Mouse (Mus musculus) embryonic facial prominence, embryonic 15.5 days (tissue): ENCODE measurements around the gene Nek6. TPM values are rescaled to one million over a fixed set of nuclear protein-coding genes. Genes with fewer than 3 reads are reported as not detected.

Experiments
- ATAC-seq: fragments of 200-750 bp; cut with Nextera tagmentation; 2 replicates; pipeline ENCODE4 v1.8.0; 2017; ENCODE audit warnings: low read depth, moderate TSS enrichment; ENCODE audit not compliant: insufficient number of reproducible peaks, low FRiP score, low TSS enrichment
- H3K27ac ChIP-seq: fragments of 300-500 bp; sonication (generic); replicated peaks from 2 replicates; pipeline ENCODE4 v1.5.1; 2015; ENCODE audit warnings: mild to moderate bottlenecking, inconsistent platforms
- H3K27me3 ChIP-seq: fragments of 300-500 bp; sonication (generic); 2 replicates; pipeline ENCODE4 v1.6.1; 2015; ENCODE audit warnings: inconsistent platforms
- H3K36me3 ChIP-seq: fragments of 300-500 bp; sonication (generic); 2 replicates; pipeline ENCODE4 v1.6.1; 2015; ENCODE audit warnings: mild to moderate bottlenecking, inconsistent platforms
- H3K4me1 ChIP-seq: fragments of 300-500 bp; sonication (generic); 2 replicates; pipeline ENCODE4 v1.6.1; 2015; ENCODE audit warnings: inconsistent platforms
- H3K4me2 ChIP-seq: fragments of 300-500 bp; sonication (generic); replicated peaks from 2 replicates; pipeline ENCODE4 v1.6.1; 2015; ENCODE audit warnings: mild to moderate bottlenecking, inconsistent platforms
- H3K4me3 ChIP-seq: fragments of 300-500 bp; sonication (generic); replicated peaks from 2 replicates; pipeline ENCODE4 v1.5.1; 2015; ENCODE audit warnings: mild to moderate bottlenecking, inconsistent platforms
- H3K9ac ChIP-seq: fragments of 300-500 bp; sonication (generic); 2 replicates; pipeline ENCODE4 v1.6.1; 2015; ENCODE audit warnings: inconsistent platforms
- H3K9me3 ChIP-seq: fragments of 300-500 bp; sonication (generic); replicated peaks from 2 replicates; pipeline ENCODE4 v1.6.1; 2016; ENCODE audit warnings: inconsistent platforms
- WGBS: fragments of 180-500 bp; shearing (Covaris S2); methylation state at CpG from one replicate; pipeline ENCODE4 v1.1.7; 2015; 5-methylcytosine and 5-hydroxymethylcytosine counted together
- polyA plus RNA-seq: library from polyadenylated mRNA; unstranded; fragments of >200 nt; fragmentation: Nextera tagmentation; extraction: Ambion mirVana; gene quantifications from 2 replicates; pipeline ENCODE4 v1.2.1, GENCODE M21; 2015

The Nek6 gene
- polyA plus RNA-seq, 1 experiment from 2014 or later: 92.8 TPM

GRCm38 (mm10) chr2:38584514-38585378 lies 73.3 kb downstream of the Nek6 start:
- Histone ChIP-seq H3K4me2 (no peak overlapping the region), H3K9me3 (no peaks in the 10 kb centered on the region), H3K4me1 (no peaks in the 10 kb centered on the region), H3K9ac (no peak overlapping the region), H3K4me3 (no peak overlapping the region), H3K27me3 (no peaks in the 10 kb centered on the region), H3K36me3 (peaks cover 66% of the 10 kb centered on the region), H3K27ac (no peak overlapping the region)
- ATAC-seq: no peak
- 41% methylated on average over 13 of the region's 13 CpGs for WGBS

- H3K4me2 ChIP-seq: no peak overlapping the region
- no peaks in the 10 kb centered on the region for H3K27me3 ChIP-seq
- WGBS: 48% methylated on average over 5 of the region's 5 CpGs
- peaks cover 69% of the 10 kb centered on the region for H3K36me3 ChIP-seq
- H3K4me3 ChIP-seq: no peak overlapping the region
- H3K9me3 ChIP-seq: no peaks in the 10 kb centered on the region
- H3K4me1 ChIP-seq: no peaks in the 10 kb centered on the region
- no peak for ATAC-seq
- H3K27ac ChIP-seq: no peak overlapping the region
- no peak overlapping the region for H3K9ac ChIP-seq
Measured at GRCm38 (mm10) chr2:38585379-38585736, 73.9 kb downstream of the Nek6 start.

DNA sequence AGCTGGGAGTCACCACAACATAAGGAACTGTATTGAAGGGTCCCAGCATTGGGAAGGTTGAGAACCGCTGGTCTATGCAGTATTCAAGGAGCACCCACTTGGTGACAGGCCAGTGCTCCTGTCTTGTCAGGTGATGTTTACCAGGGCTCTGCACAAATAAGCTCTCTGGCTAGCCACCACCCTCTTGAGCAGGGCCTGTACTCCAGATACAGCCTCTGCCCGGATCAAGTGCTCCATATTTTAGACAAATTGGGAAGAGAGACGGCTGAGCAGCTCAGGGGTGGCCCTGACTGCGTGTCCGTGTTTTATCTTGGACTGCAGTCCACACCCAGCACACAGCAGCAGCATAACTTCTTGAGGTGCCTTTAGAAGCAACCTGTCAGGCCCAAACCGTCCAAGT lies 75.3 kb downstream of the Nek6 start:
- no peaks in the 10 kb centered on the region for H3K9me3 ChIP-seq
- no peak overlapping the region for H3K4me3 ChIP-seq
- H3K27ac ChIP-seq: no peak overlapping the region
- ATAC-seq: no peak
- H3K27me3 ChIP-seq: no peaks in the 10 kb centered on the region
- no peak overlapping the region for H3K4me2 ChIP-seq
- H3K4me1 ChIP-seq: no peaks in the 10 kb centered on the region
- H3K36me3 ChIP-seq: peaks cover 71% of the 10 kb centered on the region
- no peak overlapping the region for H3K9ac ChIP-seq
- 82% methylated on average over 6 of the region's 6 CpGs for WGBS

GRCm38 (mm10) chr2:38591751-38592459 lies 80.5 kb downstream of the Nek6 start:
- H3K9me3 ChIP-seq: no peaks in the 10 kb centered on the region
- no peaks in the 10 kb centered on the region for H3K27me3 ChIP-seq
- no peak overlapping the region for H3K27ac ChIP-seq
- WGBS: 59% methylated on average over 6 of the region's 6 CpGs
- 0 out of 2 replicates have a peak, but pooled peaks have one; percentile 39 for ATAC-seq
- no peak overlapping the region for H3K4me2 ChIP-seq
- peaks cover 39% of the 10 kb centered on the region for H3K36me3 ChIP-seq
- no peak overlapping the region for H3K4me3 ChIP-seq
- H3K9ac ChIP-seq: no peak overlapping the region
- peaks cover 3% of the 10 kb centered on the region; the same call in 1 of the 2 replicates for H3K4me1 ChIP-seq

DNA sequence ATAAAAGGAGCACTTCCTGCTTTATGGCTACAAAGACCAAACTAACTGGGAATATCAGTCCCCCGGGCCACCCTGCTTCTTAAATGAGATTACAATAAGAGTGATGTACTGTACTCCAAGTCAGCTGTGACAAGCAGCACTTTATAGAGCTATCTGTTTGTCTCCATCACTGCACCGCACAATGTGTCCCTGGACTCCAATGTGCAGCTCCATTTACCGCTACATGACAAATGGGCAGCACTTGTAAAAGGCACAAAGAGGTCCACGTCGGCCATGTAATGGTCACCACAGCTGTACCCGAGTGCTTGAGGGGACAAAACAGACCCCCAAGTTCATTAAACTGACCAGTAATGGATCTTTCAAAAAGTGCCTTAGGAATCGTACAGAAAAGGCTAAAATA lies 83.4 kb downstream of the Nek6 start:
- ATAC-seq: no peak
- Histone ChIP-seq H3K4me1 (peaks cover 3% of the 10 kb centered on the region; the same call in 1 of the 2 replicates), H3K27me3 (no peaks in the 10 kb centered on the region), H3K4me2 (no peak overlapping the region), H3K27ac (no peak overlapping the region), H3K9me3 (no peaks in the 10 kb centered on the region), H3K36me3 (peaks cover 15% of the 10 kb centered on the region), H3K4me3 (no peak overlapping the region), H3K9ac (no peak overlapping the region)
- WGBS: 87% methylated on average over 7 of the region's 7 CpGs

DNA sequence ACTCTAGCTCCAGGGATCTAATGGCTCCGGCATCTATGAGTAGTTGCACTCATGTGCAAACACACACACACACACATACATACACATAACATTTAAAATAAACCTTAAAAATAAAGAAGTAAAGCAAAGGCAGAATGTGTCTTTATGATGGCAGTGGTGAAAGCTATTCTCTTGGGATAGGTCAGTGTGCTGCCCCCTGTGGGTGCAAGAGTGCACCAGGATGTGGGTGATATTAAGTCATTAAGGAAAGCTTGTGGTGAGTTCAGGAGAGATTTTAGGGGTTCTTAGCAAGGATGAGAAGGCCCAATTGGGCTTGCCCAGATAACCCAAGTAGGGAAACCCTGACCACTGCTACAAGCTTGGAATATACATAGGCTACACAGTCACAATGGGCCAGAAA lies 86.5 kb downstream of the Nek6 start:
- WGBS: 94% methylated on average over 1 of the region's 1 CpGs
- H3K4me2 ChIP-seq: no peak overlapping the region
- H3K4me3 ChIP-seq: no peak overlapping the region
- H3K36me3 ChIP-seq: 0 out of 2 replicates have a peak, but pooled peaks cover 3% of the 10 kb centered on the region
- H3K4me1 ChIP-seq: no peaks in the 10 kb centered on the region
- H3K27ac ChIP-seq: no peak overlapping the region
- ATAC-seq: no peak
- no peak overlapping the region for H3K9ac ChIP-seq
- no peaks in the 10 kb centered on the region for H3K27me3 ChIP-seq
- no peaks in the 10 kb centered on the region for H3K9me3 ChIP-seq

DNA sequence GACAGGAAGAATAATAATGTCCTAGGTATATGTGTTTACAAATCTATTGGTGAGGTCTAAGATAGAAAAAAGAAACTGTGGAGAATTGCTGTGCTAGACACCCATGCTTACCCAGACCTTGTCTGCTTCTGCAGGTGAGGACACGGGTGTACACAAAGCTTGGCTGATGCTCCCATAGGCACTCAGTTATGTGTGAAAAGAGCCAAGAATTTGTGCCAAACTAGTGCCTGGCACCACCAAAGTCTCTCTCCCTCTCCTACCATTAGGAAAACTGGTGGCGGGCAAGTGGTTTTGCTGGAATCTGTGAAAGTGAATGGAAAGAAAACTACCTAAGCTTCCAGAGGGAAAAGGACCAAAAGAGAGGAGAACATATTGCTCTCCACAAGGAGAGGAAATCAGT lies 87.0 kb downstream of the Nek6 start:
- H3K4me3 ChIP-seq: no peak overlapping the region
- no peaks in the 10 kb centered on the region for H3K4me1 ChIP-seq
- no peak overlapping the region for H3K27ac ChIP-seq
- WGBS: 91% methylated on average over 2 of the region's 2 CpGs
- 0 out of 2 replicates have a peak, but pooled peaks cover 3% of the 10 kb centered on the region for H3K36me3 ChIP-seq
- no peaks in the 10 kb centered on the region for H3K9me3 ChIP-seq
- ATAC-seq: no peak
- H3K9ac ChIP-seq: no peak overlapping the region
- no peak overlapping the region for H3K4me2 ChIP-seq
- no peaks in the 10 kb centered on the region for H3K27me3 ChIP-seq

DNA sequence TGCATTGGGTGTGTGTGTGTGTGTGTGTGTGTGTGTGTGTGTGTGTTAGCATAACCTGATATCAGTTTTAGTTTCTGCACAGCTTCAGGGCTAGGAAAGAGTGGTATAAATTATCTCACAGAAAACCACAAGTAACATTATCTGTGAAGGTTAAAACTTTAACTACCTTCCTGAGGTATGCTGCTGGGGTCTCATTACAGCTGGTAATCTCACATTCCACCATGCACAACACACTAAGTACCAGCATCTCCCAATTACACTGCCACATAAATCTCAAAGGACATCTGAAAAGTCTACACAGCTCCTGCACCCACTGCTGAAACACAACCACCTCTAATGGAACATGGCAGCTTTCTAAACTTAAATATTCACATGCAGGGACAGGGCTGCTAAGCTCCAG lies 89.4 kb downstream of the Nek6 start:
- no peak overlapping the region for H3K4me2 ChIP-seq
- H3K36me3 ChIP-seq: 0 out of 2 replicates have a peak, but pooled peaks cover 4% of the 10 kb centered on the region
- H3K27me3 ChIP-seq: no peaks in the 10 kb centered on the region
- no peak for ATAC-seq
- no peak overlapping the region for H3K9ac ChIP-seq
- H3K4me3 ChIP-seq: no peak overlapping the region
- H3K9me3 ChIP-seq: no peaks in the 10 kb centered on the region
- H3K4me1 ChIP-seq: no peaks in the 10 kb centered on the region
- H3K27ac ChIP-seq: no peak overlapping the region

GRCm38 (mm10) chr2:38607716-38608115 lies 96.3 kb downstream of the Nek6 start:
- H3K4me3 ChIP-seq: no peak overlapping the region
- H3K4me2 ChIP-seq: no peak overlapping the region
- H3K9me3 ChIP-seq: no peaks in the 10 kb centered on the region
- no peak for ATAC-seq
- no peaks in the 10 kb centered on the region for H3K4me1 ChIP-seq
- H3K36me3 ChIP-seq: peaks cover 22% of the 10 kb centered on the region; the same call in 1 of the 2 replicates
- WGBS: 75% methylated on average over 1 of the region's 1 CpGs
- no peak overlapping the region for H3K27ac ChIP-seq
- H3K9ac ChIP-seq: no peak overlapping the region
- H3K27me3 ChIP-seq: no peaks in the 10 kb centered on the region

DNA sequence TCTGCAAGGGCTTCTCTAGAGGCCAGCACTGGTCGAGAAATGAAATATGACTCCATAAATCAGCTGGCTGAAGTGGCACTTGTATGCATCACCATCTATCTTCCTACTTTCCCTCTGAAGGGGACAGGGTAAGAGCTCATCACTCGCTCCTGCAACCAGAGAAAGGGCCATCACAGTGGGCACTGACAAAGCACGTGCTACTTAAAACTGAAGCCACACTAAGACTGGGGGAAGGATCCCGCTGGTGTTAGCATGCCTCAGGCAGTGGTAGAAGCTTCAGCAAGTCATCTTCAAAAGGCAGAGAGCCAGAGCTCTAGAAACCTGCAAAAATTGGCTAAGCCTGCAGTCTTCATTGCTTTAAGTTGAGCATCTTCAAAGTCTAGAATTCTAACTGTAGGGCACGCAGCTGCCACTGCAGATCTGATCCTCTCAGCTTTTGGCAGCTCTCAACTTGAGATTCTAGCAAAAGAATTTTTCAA lies 97.4 kb downstream of the Nek6 start:
- 64% methylated on average over 5 of the region's 5 CpGs for WGBS
- H3K4me2 ChIP-seq: no peak overlapping the region
- no peak for ATAC-seq
- no peak overlapping the region for H3K27ac ChIP-seq
- H3K27me3 ChIP-seq: no peaks in the 10 kb centered on the region
- no peaks in the 10 kb centered on the region for H3K9me3 ChIP-seq
- no peak overlapping the region for H3K9ac ChIP-seq
- H3K36me3 ChIP-seq: peaks cover 22% of the 10 kb centered on the region; the same call in 1 of the 2 replicates
- no peaks in the 10 kb centered on the region for H3K4me1 ChIP-seq
- H3K4me3 ChIP-seq: no peak overlapping the region

GRCm38 (mm10) chr2:38609310-38609709 lies 97.9 kb downstream of the Nek6 start:
- no peak for ATAC-seq
- no peaks in the 10 kb centered on the region for H3K9me3 ChIP-seq
- WGBS: 69% methylated on average over 11 of the region's 11 CpGs

More at GRCm38 (mm10) chr2:38609310-38609709, 97.9 kb downstream of the Nek6 start:
- H3K4me3 ChIP-seq: no peak overlapping the region
- no peak overlapping the region for H3K27ac ChIP-seq
- no peak overlapping the region for H3K9ac ChIP-seq
- peaks cover 22% of the 10 kb centered on the region; the same call in 1 of the 2 replicates for H3K36me3 ChIP-seq
- H3K27me3 ChIP-seq: no peaks in the 10 kb centered on the region
- H3K4me2 ChIP-seq: no peak overlapping the region
- H3K4me1 ChIP-seq: no peaks in the 10 kb centered on the region
